Mouse (Mus musculus) lung, postnatal 0 days (tissue): Measurements from ENCODE around the gene Nabp2.

Experiments used
- CTCF ChIP-seq: IDR thresholded peaks from 2 replicates; pipeline ENCODE4 v1.5.1; 2016; ENCODE audit warnings: antibody characterized with exemption, mild to moderate bottlenecking
- EP300 ChIP-seq: IDR thresholded peaks from 2 replicates; pipeline ENCODE4 v1.6.1; 2016; ENCODE audit warnings: antibody characterized with exemption, mild to moderate bottlenecking, control low read depth

DNA sequence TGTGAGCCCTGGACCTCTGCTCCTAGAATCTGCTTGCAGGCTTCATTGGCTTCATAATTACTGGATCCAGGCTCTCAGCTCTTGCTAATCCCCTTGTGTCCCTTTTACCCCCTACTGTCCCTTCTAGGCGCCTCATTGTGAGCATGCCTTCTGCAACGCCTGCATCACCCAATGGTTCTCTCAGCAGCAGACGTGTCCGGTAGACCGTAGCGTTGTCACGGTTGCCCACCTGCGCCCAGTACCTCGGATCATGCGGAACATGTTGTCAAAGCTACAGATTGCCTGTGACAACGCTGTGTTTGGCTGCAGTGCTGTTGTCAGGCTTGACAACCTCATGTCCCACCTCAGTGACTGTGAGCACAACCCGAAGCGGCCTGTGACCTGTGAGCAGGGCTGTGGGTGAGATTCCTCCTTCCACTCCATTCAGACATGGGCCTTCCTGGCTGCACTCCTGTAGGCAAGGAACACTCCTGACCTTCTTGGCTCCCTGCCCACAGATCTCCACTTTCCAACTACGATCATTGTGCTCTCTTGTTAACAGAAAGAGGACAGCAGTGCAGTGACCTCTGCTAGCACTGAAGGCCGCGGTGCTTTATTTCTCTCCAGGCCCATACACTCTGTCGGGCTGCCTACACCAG is 24.0 kb upstream of the Nabp2 start:
- no peak for TF ChIP-seq CTCF
- TF ChIP-seq EP300: no peak
